Mouse (Mus musculus): ENCODE results near the gene Srgap3. TPM values are rescaled to one million over a fixed set of nuclear protein-coding genes. Genes with fewer than 3 reads are reported as not detected.
"Not testable (repeated sequence)": the region's sequence is repeated elsewhere in the genome, so short reads cannot be mapped to it uniquely, and the experiment has no call there.

Gene Srgap3
- polyA plus RNA-seq, 1 experiment from 2014 or later = 11.0 TPM

DNA sequence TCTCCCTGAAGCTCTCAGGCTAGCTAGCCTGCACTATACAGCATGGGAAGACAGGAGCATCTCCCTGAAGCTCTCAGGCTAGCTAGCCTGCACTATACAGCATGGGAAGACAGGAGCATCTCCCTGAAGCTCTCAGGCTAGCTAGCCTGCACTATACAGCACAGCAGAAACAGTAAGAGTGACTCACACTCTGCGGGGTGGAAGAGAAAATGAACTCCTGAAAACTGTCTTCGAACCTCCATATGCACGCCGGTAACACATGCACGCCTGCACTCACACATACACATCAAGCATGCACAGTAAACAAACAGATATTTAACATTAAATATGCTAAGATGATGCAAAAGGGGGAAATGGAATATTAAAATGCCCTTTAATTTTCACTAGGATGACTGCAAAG is 86.8 kb downstream of the Srgap3 start:
- 97% methylated on average over 5 of the region's 5 CpGs for WGBS
- H3K27ac ChIP-seq (replicated peaks; ENCODE audit: low read depth, low read length); H3K4me2 ChIP-seq (ENCODE audit: low read depth, low read length); H3K36me3 ChIP-seq (replicated peaks; ENCODE audit: control insufficient read depth, insufficient read depth, low read depth, low read length); H3K9ac ChIP-seq (replicated peaks; ENCODE audit: low read length); ATAC-seq (replicated peaks; ENCODE audit: insufficient number of reproducible peaks, low FRiP score, low TSS enrichment, low read depth); H3K4me3 ChIP-seq (ENCODE audit: low read depth, low read length); H3K9me3 ChIP-seq (replicated peaks; ENCODE audit: control insufficient read depth, low read length); H3K4me1 ChIP-seq (ENCODE audit: control insufficient read depth, insufficient read depth, low read length); H3K27me3 ChIP-seq (ENCODE audit: control insufficient read depth, insufficient read depth, low read length); DNase-seq (ENCODE audit: low spot score): not testable (repeated sequence)

- no peaks in the 10 kb centered on the region for H3K27me3 ChIP-seq (ENCODE audit: control insufficient read depth, insufficient read depth, low read length)
- no peaks in the 10 kb centered on the region for H3K9me3 ChIP-seq (replicated peaks; ENCODE audit: control insufficient read depth, low read length)
- 29% methylated on average over 6 of the region's 6 CpGs for WGBS
- H3K27ac ChIP-seq (replicated peaks; ENCODE audit: low read depth, low read length) = no peak overlapping the region
- H3K36me3 ChIP-seq (replicated peaks; ENCODE audit: control insufficient read depth, insufficient read depth, low read depth, low read length) = no peaks in the 10 kb centered on the region
- DNase-seq (ENCODE audit: low spot score) (no peak), ATAC-seq (replicated peaks; ENCODE audit: insufficient number of reproducible peaks, low FRiP score, low TSS enrichment, low read depth) (peak; percentile 76; the same call in 1 of the 2 replicates)
- H3K9ac ChIP-seq (replicated peaks; ENCODE audit: low read length) = no peak overlapping the region
- peaks cover 4% of the 10 kb centered on the region; the same call in 1 of the 2 replicates for H3K4me1 ChIP-seq (ENCODE audit: control insufficient read depth, insufficient read depth, low read length)
- no peak overlapping the region for H3K4me3 ChIP-seq (ENCODE audit: low read depth, low read length)
- no peak overlapping the region for H3K4me2 ChIP-seq (ENCODE audit: low read depth, low read length)
These were observed 90.0 kb downstream of the Srgap3 start for GRCm38 (mm10) chr6:112857057-112857456.

DNA sequence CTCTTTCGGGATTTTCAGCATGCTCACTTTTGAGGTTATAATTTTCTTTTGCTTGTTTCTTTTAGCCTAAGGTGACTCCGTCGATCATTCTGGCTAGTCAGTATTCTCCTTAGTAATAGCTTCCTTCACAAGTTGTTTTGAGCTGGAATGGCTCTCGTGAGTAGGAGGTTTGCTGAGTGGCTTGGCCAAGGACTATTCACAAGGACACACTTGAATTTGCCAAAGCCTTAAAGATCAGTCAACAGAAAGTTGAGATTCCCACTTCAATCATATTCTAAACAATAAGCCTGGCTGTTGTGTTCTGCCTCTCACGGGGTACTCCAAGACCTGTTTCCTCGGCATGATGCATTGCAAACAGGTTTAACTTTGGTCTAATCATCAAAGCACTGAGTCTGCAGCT is 91.9 kb downstream of the Srgap3 start:
- Histone ChIP-seq H3K4me3 (ENCODE audit: low read depth, low read length) (no peak overlapping the region), H3K27ac (replicated peaks; ENCODE audit: low read depth, low read length) (no peak overlapping the region), H3K4me2 (ENCODE audit: low read depth, low read length) (no peak overlapping the region), H3K4me1 (ENCODE audit: control insufficient read depth, insufficient read depth, low read length) (peaks cover 4% of the 10 kb centered on the region; the same call in 1 of the 2 replicates), H3K36me3 (replicated peaks; ENCODE audit: control insufficient read depth, insufficient read depth, low read depth, low read length) (no peaks in the 10 kb centered on the region), H3K9ac (replicated peaks; ENCODE audit: low read length) (no peak overlapping the region), H3K9me3 (replicated peaks; ENCODE audit: control insufficient read depth, low read length) (no peaks in the 10 kb centered on the region), H3K27me3 (ENCODE audit: control insufficient read depth, insufficient read depth, low read length) (no peaks in the 10 kb centered on the region)
- DNase-seq (ENCODE audit: low spot score) (no peak), ATAC-seq (replicated peaks; ENCODE audit: insufficient number of reproducible peaks, low FRiP score, low TSS enrichment, low read depth) (no peak)
- 91% methylated on average over 6 of the region's 6 CpGs for WGBS

GRCm38 (mm10) chr6:112852261-112853235 is 94.5 kb downstream of the Srgap3 start:
- 41% methylated on average over 14 of the region's 14 CpGs for WGBS
- no peaks in the 10 kb centered on the region for H3K36me3 ChIP-seq (replicated peaks; ENCODE audit: control insufficient read depth, insufficient read depth, low read depth, low read length)
- ATAC-seq (replicated peaks; ENCODE audit: insufficient number of reproducible peaks, low FRiP score, low TSS enrichment, low read depth) = no peak

DNA sequence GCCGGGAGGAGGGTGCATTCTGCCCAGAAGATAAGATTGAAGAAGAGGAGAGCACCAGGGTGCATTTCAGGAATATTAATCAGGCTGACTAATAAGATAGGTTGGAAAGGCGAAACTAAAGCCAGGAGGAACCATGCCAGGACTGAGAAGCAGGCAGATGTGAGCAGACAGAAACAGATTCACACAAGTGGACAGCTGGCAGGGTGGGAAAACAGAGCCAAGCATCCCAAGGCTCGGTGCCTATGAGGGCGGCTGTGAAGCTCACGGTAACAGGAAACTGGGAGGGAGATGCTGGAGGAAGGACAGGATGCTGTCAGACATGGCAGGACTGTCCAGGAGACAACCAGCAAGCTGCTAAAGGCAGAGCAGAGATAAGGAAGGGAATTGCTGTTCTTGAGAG is 96.3 kb downstream of the Srgap3 start:
- H3K4me2 ChIP-seq (ENCODE audit: low read depth, low read length) = no peak overlapping the region
- H3K9ac ChIP-seq (replicated peaks; ENCODE audit: low read length) = no peak overlapping the region
- H3K9me3 ChIP-seq (replicated peaks; ENCODE audit: control insufficient read depth, low read length) = no peaks in the 10 kb centered on the region
- H3K4me1 ChIP-seq (ENCODE audit: control insufficient read depth, insufficient read depth, low read length) = no peaks in the 10 kb centered on the region; the same call in 1 of the 2 replicates
- H3K4me3 ChIP-seq (ENCODE audit: low read depth, low read length) = no peak overlapping the region
- H3K27ac ChIP-seq (replicated peaks; ENCODE audit: low read depth, low read length) = no peak overlapping the region
- no peaks in the 10 kb centered on the region for H3K27me3 ChIP-seq (ENCODE audit: control insufficient read depth, insufficient read depth, low read length)
- ATAC-seq (replicated peaks; ENCODE audit: insufficient number of reproducible peaks, low FRiP score, low TSS enrichment, low read depth) = no peak
- H3K36me3 ChIP-seq (replicated peaks; ENCODE audit: control insufficient read depth, insufficient read depth, low read depth, low read length) = no peaks in the 10 kb centered on the region
- no peak for DNase-seq (ENCODE audit: low spot score)
- WGBS = 68% methylated on average over 5 of the region's 5 CpGs

More at GRCm38 (mm10) chr6:112852261-112853235, 94.5 kb downstream of the Srgap3 start:
- Histone ChIP-seq H3K9ac (replicated peaks; ENCODE audit: low read length) (no peak overlapping the region), H3K4me1 (ENCODE audit: control insufficient read depth, insufficient read depth, low read length) (peaks cover 4% of the 10 kb centered on the region; the same call in 1 of the 2 replicates), H3K4me3 (ENCODE audit: low read depth, low read length) (no peak overlapping the region), H3K9me3 (replicated peaks; ENCODE audit: control insufficient read depth, low read length) (no peaks in the 10 kb centered on the region), H3K27ac (replicated peaks; ENCODE audit: low read depth, low read length) (no peak overlapping the region), H3K27me3 (ENCODE audit: control insufficient read depth, insufficient read depth, low read length) (no peaks in the 10 kb centered on the region), H3K4me2 (ENCODE audit: low read depth, low read length) (no peak overlapping the region)
- peak; percentile 48 for DNase-seq (ENCODE audit: low spot score)

GRCm38 (mm10) chr6:112848629-112849180 is 98.4 kb downstream of the Srgap3 start:
- no peak overlapping the region for H3K4me2 ChIP-seq (ENCODE audit: low read depth, low read length)
- no peaks in the 10 kb centered on the region for H3K36me3 ChIP-seq (replicated peaks; ENCODE audit: control insufficient read depth, insufficient read depth, low read depth, low read length)
- no peaks in the 10 kb centered on the region for H3K27me3 ChIP-seq (ENCODE audit: control insufficient read depth, insufficient read depth, low read length)
- no peaks in the 10 kb centered on the region; the same call in 1 of the 2 replicates for H3K4me1 ChIP-seq (ENCODE audit: control insufficient read depth, insufficient read depth, low read length)
- ATAC-seq (replicated peaks; ENCODE audit: insufficient number of reproducible peaks, low FRiP score, low TSS enrichment, low read depth) (no peak), DNase-seq (ENCODE audit: low spot score) (no peak)
- no peak overlapping the region for H3K9ac ChIP-seq (replicated peaks; ENCODE audit: low read length)
- H3K9me3 ChIP-seq (replicated peaks; ENCODE audit: control insufficient read depth, low read length) = no peaks in the 10 kb centered on the region
- no peak overlapping the region for H3K4me3 ChIP-seq (ENCODE audit: low read depth, low read length)
- WGBS = 93% methylated on average over 8 of the region's 8 CpGs
- H3K27ac ChIP-seq (replicated peaks; ENCODE audit: low read depth, low read length) = no peak overlapping the region

- no peaks in the 10 kb centered on the region for H3K4me1 ChIP-seq (ENCODE audit: control insufficient read depth, insufficient read depth, low read length)
- no peak overlapping the region for H3K4me3 ChIP-seq (ENCODE audit: low read depth, low read length)
- no peaks in the 10 kb centered on the region for H3K36me3 ChIP-seq (replicated peaks; ENCODE audit: control insufficient read depth, insufficient read depth, low read depth, low read length)
- DNase-seq (ENCODE audit: low spot score) = no peak
- 94% methylated on average over 9 of the region's 9 CpGs for WGBS
- no peak for ATAC-seq (replicated peaks; ENCODE audit: insufficient number of reproducible peaks, low FRiP score, low TSS enrichment, low read depth)
- H3K27me3 ChIP-seq (ENCODE audit: control insufficient read depth, insufficient read depth, low read length) = no peaks in the 10 kb centered on the region
- H3K9ac ChIP-seq (replicated peaks; ENCODE audit: low read length) = no peak overlapping the region
- no peaks in the 10 kb centered on the region for H3K9me3 ChIP-seq (replicated peaks; ENCODE audit: control insufficient read depth, low read length)
- H3K4me2 ChIP-seq (ENCODE audit: low read depth, low read length) = no peak overlapping the region
- H3K27ac ChIP-seq (replicated peaks; ENCODE audit: low read depth, low read length) = no peak overlapping the region
These were observed 100.2 kb downstream of the Srgap3 start for GRCm38 (mm10) chr6:112846863-112847262.

GRCm38 (mm10) chr6:112842426-112842825 is 104.6 kb downstream of the Srgap3 start:
- peaks cover 2% of the 10 kb centered on the region; the same call in 1 of the 2 replicates for H3K4me1 ChIP-seq (ENCODE audit: control insufficient read depth, insufficient read depth, low read length)
- no peak for DNase-seq (ENCODE audit: low spot score)
- no peak overlapping the region for H3K9ac ChIP-seq (replicated peaks; ENCODE audit: low read length)
- H3K27me3 ChIP-seq (ENCODE audit: control insufficient read depth, insufficient read depth, low read length) = no peaks in the 10 kb centered on the region
- H3K27ac ChIP-seq (replicated peaks; ENCODE audit: low read depth, low read length) = no peak overlapping the region
- no peak overlapping the region for H3K4me3 ChIP-seq (ENCODE audit: low read depth, low read length)
- no peak overlapping the region for H3K4me2 ChIP-seq (ENCODE audit: low read depth, low read length)
- 63% methylated on average over 4 of the region's 5 CpGs for WGBS
- no peak for ATAC-seq (replicated peaks; ENCODE audit: insufficient number of reproducible peaks, low FRiP score, low TSS enrichment, low read depth)
- H3K9me3 ChIP-seq (replicated peaks; ENCODE audit: control insufficient read depth, low read length) = no peaks in the 10 kb centered on the region
- no peaks in the 10 kb centered on the region for H3K36me3 ChIP-seq (replicated peaks; ENCODE audit: control insufficient read depth, insufficient read depth, low read depth, low read length)
